ENCODE assay signal across 12 mouse cellular contexts in the genomic region with DNA sequence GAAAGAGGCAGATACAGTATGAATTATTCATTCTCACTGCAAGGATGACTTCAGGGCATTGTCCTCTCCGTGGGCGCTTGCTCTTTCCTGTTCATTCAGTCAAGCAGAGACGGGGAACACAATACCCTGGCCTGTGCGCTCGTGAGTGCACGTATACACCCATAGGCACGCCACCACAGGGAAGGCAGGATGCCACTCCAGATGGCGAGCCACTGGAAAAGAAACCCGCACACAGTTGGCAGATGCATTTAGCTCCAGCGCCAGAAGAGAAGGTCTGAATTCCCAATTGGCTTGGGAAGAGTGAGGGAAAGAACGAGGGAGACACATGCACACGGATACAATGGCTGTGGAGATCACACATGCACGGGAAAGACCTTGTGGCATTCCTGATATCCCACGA. TPM values are rescaled to one million over a fixed set of nuclear protein-coding genes. Genes with fewer than 3 reads are reported as not detected.
A peak's percentile ranks its signal among the peaks of the same experiment; 100 is the strongest.
DNase-seq lines count a peak whose midpoint lies in the region; ATAC-seq and TF ChIP-seq lines count a peak whose summit lies in the region.
"Had no signal": no experiment of that assay in that cellular context is flagged by ENCODE, and none has a peak within 500 bp of the region (broad histone marks: within the 10 kb centered on the region; RNA-seq: fewer than 3 reads in every experiment).

No protein-coding gene starts in this region.

- no peak overlapping the region for H3K4me3 ChIP-seq in intestine, embryonic 14.5 days (ENCODE audit: low read depth, low read length)
- H3K4me3 ChIP-seq in intestine, embryonic 15.5 days (replicated peaks): no peak overlapping the region
- H3K4me3 ChIP-seq in embryonic facial prominence, embryonic 13.5 days: no peak overlapping the region
- H3K4me3 ChIP-seq in left cerebral cortex, adult 2 months: no peak overlapping the region
- H3K4me3 ChIP-seq in neural tube, embryonic 15.5 days (replicated peaks): no peak overlapping the region
- H3K4me3 ChIP-seq: gastrocnemius, adult 2 months; limb, embryonic 13.5 days; megakaryocyte, embryonic 14.5 days had no signal

- TF ChIP-seq CTCF in left cerebral cortex, adult 2 months (IDR thresholded peaks at IDR 0.05): no peak

- no peaks in the 10 kb centered on the region for H3K36me3 ChIP-seq in intestine, embryonic 14.5 days (ENCODE audit: control insufficient read depth, insufficient read depth, low read length)
- no peaks in the 10 kb centered on the region for H3K36me3 ChIP-seq in intestine, embryonic 15.5 days
- H3K36me3 ChIP-seq in embryonic facial prominence, embryonic 13.5 days: no peaks in the 10 kb centered on the region
- H3K36me3 ChIP-seq in neural tube, embryonic 15.5 days: no peaks in the 10 kb centered on the region
- H3K36me3 ChIP-seq: limb, embryonic 13.5 days had no signal

- no peak overlapping the region for H3K4me2 ChIP-seq in intestine, embryonic 14.5 days (ENCODE audit: low read length)
- no peak overlapping the region for H3K4me2 ChIP-seq in intestine, embryonic 15.5 days (replicated peaks)
- no peak overlapping the region for H3K4me2 ChIP-seq in embryonic facial prominence, embryonic 13.5 days
- H3K4me2 ChIP-seq in neural tube, embryonic 15.5 days: no peak overlapping the region
- H3K4me2 ChIP-seq: limb, embryonic 13.5 days had no signal

- 0 out of 2 replicates have a peak overlapping the region, but pooled peaks have one; percentile 27 for H3K27ac ChIP-seq in intestine, embryonic 14.5 days (ENCODE audit: low read depth)
- H3K27ac ChIP-seq in intestine, embryonic 15.5 days: no peak overlapping the region
- H3K27ac ChIP-seq in embryonic facial prominence, embryonic 13.5 days: 0 out of 2 replicates have a peak overlapping the region, but pooled peaks have one; percentile 9
- H3K27ac ChIP-seq in left cerebral cortex, adult 2 months: no peak overlapping the region
- peak overlapping the region; percentile 46 for H3K27ac ChIP-seq in neural tube, embryonic 15.5 days (replicated peaks)
- H3K27ac ChIP-seq: gastrocnemius, adult 2 months; limb, embryonic 13.5 days had no signal

- 0 out of 2 replicates have a peak, but pooled peaks cover 5% of the 10 kb centered on the region for H3K4me1 ChIP-seq in intestine, embryonic 14.5 days (replicated peaks; ENCODE audit: control insufficient read depth, insufficient read depth, low read length)
- H3K4me1 ChIP-seq in intestine, embryonic 15.5 days (replicated peaks): peaks cover 12% of the 10 kb centered on the region; the same call in 1 of the 2 replicates
- peaks cover 24% of the 10 kb centered on the region; the same call in 1 of the 2 replicates for H3K4me1 ChIP-seq in embryonic facial prominence, embryonic 13.5 days
- H3K4me1 ChIP-seq in neural tube, embryonic 15.5 days: peaks cover 9% of the 10 kb centered on the region
- H3K4me1 ChIP-seq: limb, embryonic 13.5 days; megakaryocyte, embryonic 14.5 days had no signal

- no peaks in the 10 kb centered on the region for H3K27me3 ChIP-seq in intestine, embryonic 14.5 days (replicated peaks; ENCODE audit: control insufficient read depth, insufficient read depth, low read length)
- no peaks in the 10 kb centered on the region for H3K27me3 ChIP-seq in intestine, embryonic 15.5 days (replicated peaks)
- H3K27me3 ChIP-seq in embryonic facial prominence, embryonic 13.5 days: no peaks in the 10 kb centered on the region
- no peaks in the 10 kb centered on the region for H3K27me3 ChIP-seq in neural tube, embryonic 15.5 days (replicated peaks)
- H3K27me3 ChIP-seq: limb, embryonic 13.5 days had no signal

- 78% methylated on average over 14 of the region's 14 CpGs for WGBS in intestine, embryonic 14.5 days
- WGBS in intestine, embryonic 15.5 days: 80% methylated on average over 14 of the region's 14 CpGs
- WGBS in embryonic facial prominence, embryonic 13.5 days: 52% methylated on average over 14 of the region's 14 CpGs
- WGBS in neural tube, embryonic 15.5 days: 15% methylated on average over 14 of the region's 14 CpGs

- intact Hi-C loops in left cerebral cortex, adult 2 months (cut with DNase I): no loop called here

- H3K9ac ChIP-seq in intestine, embryonic 14.5 days (ENCODE audit: low read length): no peak overlapping the region
- no peak overlapping the region for H3K9ac ChIP-seq in intestine, embryonic 15.5 days
- H3K9ac ChIP-seq in embryonic facial prominence, embryonic 13.5 days: no peak overlapping the region
- no peak overlapping the region for H3K9ac ChIP-seq in neural tube, embryonic 15.5 days (replicated peaks)
- H3K9ac ChIP-seq: limb, embryonic 13.5 days had no signal

- H3K9me3 ChIP-seq in intestine, embryonic 14.5 days (ENCODE audit: control insufficient read depth, low read length): no peaks in the 10 kb centered on the region
- no peaks in the 10 kb centered on the region for H3K9me3 ChIP-seq in intestine, embryonic 15.5 days
- H3K9me3 ChIP-seq in embryonic facial prominence, embryonic 13.5 days: no peaks in the 10 kb centered on the region
- H3K9me3 ChIP-seq in neural tube, embryonic 15.5 days (replicated peaks): no peaks in the 10 kb centered on the region
- H3K9me3 ChIP-seq: limb, embryonic 13.5 days had no signal

- DNase-seq in intestine, embryonic 14.5 days (ENCODE audit: low spot score): no peak
- peak; percentile 37 to 54 for DNase-seq in left cerebral cortex, adult 2 months (ENCODE audit: extremely low spot score in 1 of 2, low spot score in 2 of 2)
- DNase-seq in spleen, adult 12 weeks (ENCODE audit: low spot score): no peak
- DNase-seq in yolk sac, embryonic 10.5 days (ENCODE audit: low spot score): no peak
- DNase-seq: gastrocnemius, adult 2 months had no signal

- no peak for ATAC-seq in intestine, embryonic 14.5 days (replicated peaks; ENCODE audit: low FRiP score, low TSS enrichment, low read depth)
- ATAC-seq in intestine, embryonic 15.5 days: no peak
- no peak for ATAC-seq in embryonic facial prominence, embryonic 13.5 days (ENCODE audit: insufficient number of reproducible peaks, insufficient read depth, low FRiP score, low TSS enrichment, low read depth)
- ATAC-seq in neural tube, embryonic 15.5 days (ENCODE audit: low FRiP score): peak; percentile 48; the same call in 1 of the 2 replicates
- no peak for ATAC-seq in granulocyte monocyte progenitor cell, adult 5-6 weeks (replicated peaks; ENCODE audit: poor library complexity, severe bottlenecking)

RNA-seq across cellular contexts. Expression of a gene that starts 53.0 kb away (rescaled TPM):
- 9.3 and 12.4 TPM in 2 replicates for polyA plus RNA-seq in intestine, embryonic 14.5 days (2014; fragmentation: Nextera tagmentation; extraction: Ambion mirVana)
- polyA plus RNA-seq in intestine, embryonic 15.5 days (2015; fragmentation: Nextera tagmentation; extraction: Ambion mirVana): 14.0 and 14.1 TPM in 2 replicates
- polyA plus RNA-seq in embryonic facial prominence, embryonic 13.5 days (2015; fragmentation: Nextera tagmentation; extraction: Ambion mirVana): 3.5 and 4.8 TPM in 2 replicates
- total RNA-seq in left cerebral cortex, adult 2 months (2021): 100 to 1,000 TPM; 121 to 137 TPM
- polyA plus RNA-seq in neural tube, embryonic 15.5 days (2015; fragmentation: Nextera tagmentation; extraction: Ambion mirVana): 4.6 and 7.0 TPM in 2 replicates
- total RNA-seq in granulocyte monocyte progenitor cell, adult 5-6 weeks (2014; fragmentation: Nextera tagmentation): not detected in 2 replicates
- total RNA-seq in granulocyte monocyte progenitor cell, adult 5-6 weeks (2017): not detected in 2 replicates
- total RNA-seq: common myeloid progenitor, adult 5-6 weeks; gastrocnemius, adult 2 months had no signal

Comparison
In these comparisons a context has a peak if more than half of its experiments do, and no peak if none do; other contexts are left out.
1. H3K27ac ChIP-seq: peak in intestine, embryonic 14.5 days (single experiment), embryonic facial prominence, embryonic 13.5 days (single experiment) and neural tube, embryonic 15.5 days (single experiment); none in intestine, embryonic 15.5 days (single experiment) and left cerebral cortex, adult 2 months (single experiment).
2. DNase-seq: peak in left cerebral cortex, adult 2 months (2 of 2); none in intestine, embryonic 14.5 days (single experiment), spleen, adult 12 weeks (single experiment) and yolk sac, embryonic 10.5 days (single experiment).